Mouse (Mus musculus): ENCODE results near the gene Stk32b. TPM values are rescaled to one million over a fixed set of nuclear protein-coding genes. Genes with fewer than 3 reads are reported as not detected.

Gene Stk32b
- total RNA-seq, 4 experiments from 2014 or later: 1.5 to 2.6 (median 2.1) TPM

DNA sequence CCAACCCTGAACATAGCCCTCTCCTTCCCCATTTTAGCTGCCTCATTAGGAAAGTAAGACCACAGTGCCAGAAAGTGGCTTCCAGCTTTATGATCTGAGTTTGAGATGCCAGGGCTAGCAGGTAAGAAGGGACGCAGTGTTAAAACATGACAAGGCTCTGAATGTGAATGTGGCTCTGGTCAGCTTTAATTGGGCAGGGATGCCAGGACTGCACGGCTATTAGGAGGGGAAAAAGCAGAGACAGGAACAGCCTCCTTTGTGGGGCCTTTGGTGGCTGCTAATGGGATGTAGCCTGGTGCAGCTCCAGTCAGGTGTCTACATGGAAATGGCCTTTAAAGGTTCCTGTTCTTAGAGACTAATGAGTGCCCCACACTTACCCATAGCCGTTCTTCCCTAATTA, 52.0 kb downstream of the Stk32b start:
- DNase-seq (ENCODE audit: low spot score in 2 of 2): no peak

DNA sequence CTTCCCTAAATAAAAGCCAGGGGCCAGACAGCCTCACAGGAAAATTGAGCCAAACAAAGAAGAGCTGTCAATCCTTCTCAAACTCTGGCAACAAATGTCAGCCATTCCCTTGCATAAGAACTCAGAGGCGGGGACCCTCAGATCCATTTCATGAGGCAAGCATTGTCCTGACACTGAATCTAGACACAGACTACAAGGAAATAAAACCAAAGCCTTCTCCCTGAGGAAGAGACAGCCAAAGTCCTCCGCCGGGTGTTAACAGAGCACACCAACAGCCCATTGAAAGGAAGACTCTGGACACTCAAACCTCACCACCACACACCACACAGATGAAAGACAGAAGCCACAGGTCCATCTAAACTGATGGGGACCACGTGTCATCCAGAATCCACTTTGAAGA, 57.8 kb downstream of the Stk32b start:
- DNase-seq (ENCODE audit: low spot score in 2 of 2): no peak

- DNase-seq (ENCODE audit: low spot score in 2 of 2): peak in 1 of 2 experiments; percentile 51
Measured at GRCm38 (mm10) chr5:37657741-37658140, 59.2 kb downstream of the Stk32b start.

GRCm38 (mm10) chr5:37655208-37655607, 61.8 kb downstream of the Stk32b start:
- DNase-seq (ENCODE audit: low spot score in 2 of 2): no peak

- no peak for DNase-seq (ENCODE audit: low spot score in 2 of 2)
Measured at GRCm38 (mm10) chr5:37650681-37651211, 66.2 kb downstream of the Stk32b start.

DNA sequence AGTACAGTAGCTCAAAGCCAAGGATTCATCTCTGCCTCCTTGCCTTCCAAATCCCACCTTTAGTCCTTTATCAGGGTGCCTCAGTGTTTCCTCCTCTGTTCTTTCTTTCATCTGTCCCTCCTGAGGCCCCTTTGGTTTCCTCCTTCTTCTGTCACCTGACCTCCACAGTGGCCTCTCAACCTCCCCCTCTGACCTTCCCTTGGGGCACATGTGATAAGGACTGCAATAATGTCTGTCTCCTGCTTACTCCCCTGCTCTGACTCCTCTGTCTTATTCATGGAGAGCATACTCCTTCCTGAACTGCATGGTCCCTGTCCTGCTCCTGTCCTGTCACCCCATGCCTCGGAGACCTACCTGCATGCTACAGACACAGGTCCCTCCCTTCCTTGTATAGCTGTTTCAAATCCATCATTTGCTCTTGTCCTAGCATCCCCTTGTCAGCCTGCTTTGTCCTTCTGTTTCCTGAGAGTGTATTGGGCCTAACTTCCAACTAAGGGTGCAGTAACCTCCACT, 66.8 kb downstream of the Stk32b start:
- DNase-seq (ENCODE audit: low spot score in 2 of 2): no peak

GRCm38 (mm10) chr5:37644082-37644481, 72.9 kb downstream of the Stk32b start:
- no peak for DNase-seq (ENCODE audit: low spot score in 2 of 2)

DNA sequence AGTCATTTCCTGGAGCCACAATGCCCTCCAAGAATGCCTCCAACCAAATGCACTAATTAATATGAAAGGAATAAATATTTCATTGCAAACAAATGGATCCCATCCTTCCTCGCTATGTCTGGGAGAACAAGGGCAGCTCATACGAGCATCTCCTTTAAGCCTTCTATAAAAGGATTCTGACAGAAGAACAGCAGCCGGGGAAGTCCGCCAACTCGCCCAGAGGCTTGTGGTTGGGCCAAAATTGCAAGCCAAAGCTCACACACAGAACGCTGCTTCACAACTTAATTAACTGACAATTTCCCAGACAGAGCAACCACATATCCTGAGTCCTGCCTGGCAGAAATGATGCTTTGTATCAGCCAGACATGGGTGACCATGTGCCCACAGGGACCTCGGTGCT, 74.5 kb downstream of the Stk32b start:
- DNase-seq (ENCODE audit: low spot score in 2 of 2): no peak

DNA sequence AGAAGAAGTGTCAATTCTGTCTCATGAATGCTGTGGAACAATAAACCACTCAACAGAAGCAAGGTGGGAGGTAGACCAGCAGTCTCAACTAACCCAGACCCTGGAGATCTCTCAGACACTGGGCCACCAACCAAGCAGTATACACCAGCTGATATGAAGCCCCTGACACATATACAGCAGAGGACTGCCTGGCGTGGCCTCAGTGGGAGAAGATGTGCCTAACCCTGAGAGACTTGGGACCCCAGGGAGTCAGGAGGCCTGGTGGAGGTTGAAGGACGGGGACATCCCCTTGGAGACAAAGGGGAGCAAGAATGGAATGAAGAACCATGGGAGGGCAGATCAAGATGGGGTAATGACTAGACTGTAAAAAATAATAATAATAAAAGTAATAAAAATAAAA, 82.2 kb downstream of the Stk32b start:
- no peak for DNase-seq (ENCODE audit: low spot score in 2 of 2)

- no peak for DNase-seq (ENCODE audit: low spot score in 2 of 2)
Measured at GRCm38 (mm10) chr5:37627437-37628163, 89.4 kb downstream of the Stk32b start.

DNA sequence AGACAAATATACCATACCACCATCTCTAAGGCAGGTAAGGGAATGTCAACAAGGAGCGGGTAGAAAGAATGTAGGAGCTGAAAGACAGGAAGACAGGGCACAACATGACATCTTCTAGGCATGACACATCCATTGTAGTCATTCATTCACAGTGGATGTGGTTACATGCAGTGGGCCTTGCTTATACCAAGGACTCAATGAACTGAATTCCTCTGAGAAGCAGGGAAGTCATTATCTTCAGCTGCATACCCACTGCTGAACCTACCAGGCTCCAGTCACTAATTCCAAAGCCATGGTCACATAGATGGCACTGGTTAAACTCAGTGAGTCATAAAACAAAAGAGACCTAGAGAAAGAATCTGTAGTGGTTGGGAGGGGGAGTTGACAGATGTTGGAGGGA, 105.1 kb downstream of the Stk32b start:
- DNase-seq (ENCODE audit: low spot score in 2 of 2): no peak

DNA sequence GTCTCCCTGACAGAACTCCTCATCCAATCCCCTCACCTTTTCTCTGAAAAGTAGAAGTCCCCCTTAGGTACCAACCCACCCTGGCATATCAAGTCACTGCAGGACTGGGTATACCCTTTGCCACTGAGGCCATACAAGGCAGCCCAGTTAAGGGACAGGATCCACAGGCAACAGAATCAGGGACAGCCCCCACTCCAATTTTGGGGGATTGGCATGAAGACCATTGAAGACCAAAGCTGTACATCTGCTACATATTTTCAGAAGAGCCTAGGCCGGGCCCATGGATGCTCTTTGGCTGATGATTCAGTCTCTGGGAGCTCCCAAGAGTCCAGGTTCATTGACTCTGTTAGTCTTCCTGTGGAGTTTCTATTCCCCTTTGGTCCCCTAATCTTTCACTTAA, 117.4 kb downstream of the Stk32b start:
- no peak for DNase-seq (ENCODE audit: low spot score in 2 of 2)

DNA sequence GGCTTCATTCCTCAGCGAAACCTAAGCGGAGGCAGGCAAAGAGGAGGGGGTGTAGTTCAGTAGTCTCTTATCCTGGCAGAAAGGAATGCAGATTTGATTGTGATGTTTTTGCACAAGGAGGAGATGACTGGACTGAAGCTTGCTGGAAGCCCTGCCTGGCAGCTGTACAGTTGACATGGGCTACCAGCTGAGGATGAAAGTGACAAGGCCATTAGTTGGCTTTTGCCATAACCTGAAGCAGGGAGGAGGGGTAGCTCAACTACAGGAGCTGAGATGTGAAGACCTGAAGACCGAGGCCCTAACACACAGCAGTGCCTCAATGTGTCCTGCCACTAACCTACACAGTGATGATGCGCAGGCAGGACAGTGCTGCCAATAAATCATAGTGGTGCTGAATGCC, 118.7 kb downstream of the Stk32b start:
- DNase-seq (ENCODE audit: low spot score in 2 of 2): no peak

DNA sequence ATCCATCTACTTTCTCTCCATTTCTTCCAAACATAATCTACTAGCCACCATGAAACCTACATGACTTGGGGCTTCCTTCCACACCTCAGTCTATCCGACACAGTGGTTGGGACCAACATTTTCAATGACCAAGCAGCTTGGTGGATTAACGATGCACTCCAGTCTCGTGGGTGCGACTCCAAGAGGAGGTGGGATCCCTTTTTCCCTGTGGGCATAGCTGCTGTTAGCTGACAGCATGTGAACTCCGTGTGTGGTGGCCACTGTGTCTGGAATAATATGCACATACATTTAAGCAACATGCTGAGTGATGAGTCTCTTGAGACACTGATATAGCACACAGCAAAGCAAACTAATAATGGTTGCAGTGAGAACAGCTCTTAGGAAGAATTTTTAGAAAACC, 124.6 kb downstream of the Stk32b start:
- no peak for DNase-seq (ENCODE audit: low spot score in 2 of 2)

- no peak for DNase-seq (ENCODE audit: low spot score in 2 of 2)
Measured at GRCm38 (mm10) chr5:37587861-37588260, 129.1 kb downstream of the Stk32b start.

DNA sequence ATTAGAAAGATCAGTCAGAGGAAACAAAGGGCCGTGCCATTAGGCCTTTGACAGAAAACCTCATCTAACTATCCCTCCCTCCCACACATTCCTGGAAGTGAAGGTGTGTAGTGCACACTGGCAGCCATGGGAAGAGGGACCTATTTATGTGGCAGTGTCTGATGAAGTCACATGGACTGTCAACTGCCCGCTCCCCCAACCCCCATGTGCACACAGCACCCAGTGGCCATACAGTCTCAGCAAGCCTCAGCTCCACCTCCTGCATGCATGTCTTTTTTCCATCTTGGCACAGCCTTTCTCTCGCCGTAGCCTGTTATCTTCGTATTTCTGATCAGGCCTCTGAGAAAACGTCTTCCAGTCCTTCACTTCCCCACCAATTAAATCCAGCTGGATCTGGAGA, 130.9 kb downstream of the Stk32b start:
- no peak for DNase-seq (ENCODE audit: low spot score in 2 of 2)

GRCm38 (mm10) chr5:37575427-37575826, 141.5 kb downstream of the Stk32b start:
- DNase-seq (ENCODE audit: low spot score in 2 of 2): no peak

- no peak for DNase-seq (ENCODE audit: low spot score in 2 of 2)
Measured at GRCm38 (mm10) chr5:37557274-37557815, 159.6 kb downstream of the Stk32b start.

GRCm38 (mm10) chr5:37554231-37554630, 162.7 kb downstream of the Stk32b start:
- no peak for DNase-seq (ENCODE audit: low spot score in 2 of 2)

- no peak for DNase-seq (ENCODE audit: low spot score in 2 of 2)
Measured at GRCm38 (mm10) chr5:37551649-37552048, 165.3 kb downstream of the Stk32b start.

GRCm38 (mm10) chr5:37535726-37536293, 181.2 kb downstream of the Stk32b start:
- DNase-seq (ENCODE audit: low spot score in 2 of 2): no peak

DNA sequence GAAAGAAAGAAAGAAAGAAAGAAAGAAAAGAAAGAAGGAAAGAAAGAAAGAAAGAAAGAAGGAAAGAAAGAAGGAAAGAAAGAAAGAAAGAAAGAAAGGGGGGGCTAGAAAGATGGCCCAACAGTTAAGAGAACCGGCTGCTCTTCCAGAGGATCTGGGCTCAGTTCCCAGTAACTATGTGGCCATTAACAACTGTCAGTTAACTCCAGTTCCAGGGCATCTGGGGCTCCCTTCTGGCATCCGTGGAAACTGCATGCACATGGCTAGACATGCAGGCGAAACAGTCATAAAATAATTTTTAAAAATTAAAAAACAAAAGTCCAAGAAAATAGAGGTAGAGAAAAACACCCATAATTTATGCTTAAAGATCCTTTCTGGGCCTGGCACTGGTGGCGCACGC, 181.7 kb downstream of the Stk32b start:
- no peak for DNase-seq (ENCODE audit: low spot score in 2 of 2)

- DNase-seq (ENCODE audit: low spot score in 2 of 2): no peak
Measured at GRCm38 (mm10) chr5:37525363-37525762, 191.6 kb downstream of the Stk32b start.
